Mouse (Mus musculus): ENCODE measurements around the gene Tmem107.

- TF ChIP-seq CTCF (IDR thresholded peaks at IDR 0.05; ENCODE audit: low read depth, low read length) = no peak
- no peak for TF ChIP-seq POLR2A (IDR thresholded peaks at IDR 0.05; ENCODE audit: borderline replicate concordance, low read depth, low read length)
Observed at GRCm38 (mm10) chr11:69114018-69114417, 43.4 kb downstream of the Tmem107 start.
